Mouse (Mus musculus): ENCODE results near the gene Itga7.

Gene Itga7

DNA sequence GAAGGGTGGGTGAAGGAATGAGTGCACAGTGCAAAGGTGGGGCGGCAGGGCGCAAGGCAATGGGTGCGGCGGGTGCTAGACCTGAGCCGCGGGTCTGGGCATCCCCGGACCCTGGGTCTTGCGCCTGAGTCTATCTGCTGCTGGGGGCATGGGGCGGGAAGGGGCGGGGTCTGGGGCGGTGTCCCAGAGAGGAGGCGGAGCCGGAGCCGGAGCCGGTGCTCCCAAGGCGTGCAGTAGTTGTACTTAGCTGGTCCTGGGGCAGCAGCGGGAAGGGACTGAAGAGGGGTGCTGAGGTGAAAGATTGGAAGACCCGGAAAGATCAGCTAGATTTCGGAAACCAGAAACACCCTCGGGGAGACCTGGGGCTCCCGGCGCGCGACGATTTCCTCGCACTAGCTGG lies at the start of gene Itga7:
Gene Itga7 (plus strand): TSS at position 245 of the 400 bp plus-strand sequence.
- no peak for DNase-seq (ENCODE audit: low spot score in 2 of 2)

DNA sequence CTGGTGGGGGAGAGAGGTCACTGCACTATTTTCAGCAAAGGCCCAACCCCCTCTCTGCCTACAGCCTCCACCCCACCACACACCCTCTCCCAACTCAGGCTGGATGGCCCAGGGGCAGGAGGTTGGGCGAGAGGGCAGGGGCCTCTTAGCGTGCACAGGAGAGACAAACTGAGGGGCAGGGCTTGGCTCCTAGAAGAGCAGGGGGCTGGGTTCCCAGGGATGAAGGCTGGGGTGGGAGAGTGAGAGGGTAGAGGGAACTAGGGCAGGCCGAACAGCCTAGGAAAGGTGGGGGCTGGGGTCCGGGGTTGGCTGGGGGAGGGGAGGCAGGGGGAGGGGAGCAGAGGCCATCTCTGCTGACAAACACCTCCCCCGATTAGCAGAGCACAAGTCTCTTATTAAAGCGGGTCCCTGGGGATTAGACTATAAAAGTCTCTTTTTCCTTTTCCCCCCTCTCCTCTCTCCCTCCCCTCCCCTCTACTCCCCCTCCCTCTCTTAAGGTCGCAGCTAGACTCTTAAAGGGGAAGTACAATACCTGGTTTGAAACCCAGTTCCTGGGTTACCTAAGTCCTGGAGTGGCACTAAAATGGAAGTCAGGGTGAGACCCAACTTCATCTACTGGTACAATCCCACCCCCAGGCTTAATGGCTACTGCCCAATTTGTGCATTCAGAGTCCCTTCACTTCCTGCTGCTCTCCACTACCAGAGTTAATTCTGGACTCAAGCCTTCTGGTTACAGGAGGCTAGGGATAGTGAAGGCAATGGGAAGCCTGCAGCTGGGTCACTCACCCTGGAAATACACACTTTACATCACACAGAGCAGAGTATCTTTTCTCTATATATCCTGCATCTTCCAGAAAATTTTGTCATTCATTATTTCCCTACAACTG lies 44.4 kb upstream of the Itga7 start:
- DNase-seq (ENCODE audit: low spot score in 2 of 2), result no peak

DNA sequence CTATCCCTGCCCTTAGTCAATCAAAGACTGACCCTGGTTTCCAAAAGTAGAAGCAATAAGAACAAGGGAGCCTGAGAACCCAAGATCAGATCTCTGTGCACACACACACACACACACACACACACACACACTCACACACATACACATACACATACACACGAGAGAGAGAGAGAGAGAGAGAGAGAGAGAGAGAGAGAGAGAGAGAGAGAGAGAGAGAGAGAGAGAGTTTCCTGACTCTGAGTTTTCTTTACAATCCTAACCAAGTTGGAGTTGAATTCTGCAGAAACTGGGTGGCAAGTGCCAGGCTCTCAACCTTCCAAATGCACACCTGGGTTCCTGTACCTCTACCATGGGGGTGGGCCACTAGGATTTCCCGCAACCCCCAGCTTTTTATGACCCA lies 43.8 kb upstream of the Itga7 start:
- no peak for DNase-seq (ENCODE audit: low spot score in 2 of 2)

DNA sequence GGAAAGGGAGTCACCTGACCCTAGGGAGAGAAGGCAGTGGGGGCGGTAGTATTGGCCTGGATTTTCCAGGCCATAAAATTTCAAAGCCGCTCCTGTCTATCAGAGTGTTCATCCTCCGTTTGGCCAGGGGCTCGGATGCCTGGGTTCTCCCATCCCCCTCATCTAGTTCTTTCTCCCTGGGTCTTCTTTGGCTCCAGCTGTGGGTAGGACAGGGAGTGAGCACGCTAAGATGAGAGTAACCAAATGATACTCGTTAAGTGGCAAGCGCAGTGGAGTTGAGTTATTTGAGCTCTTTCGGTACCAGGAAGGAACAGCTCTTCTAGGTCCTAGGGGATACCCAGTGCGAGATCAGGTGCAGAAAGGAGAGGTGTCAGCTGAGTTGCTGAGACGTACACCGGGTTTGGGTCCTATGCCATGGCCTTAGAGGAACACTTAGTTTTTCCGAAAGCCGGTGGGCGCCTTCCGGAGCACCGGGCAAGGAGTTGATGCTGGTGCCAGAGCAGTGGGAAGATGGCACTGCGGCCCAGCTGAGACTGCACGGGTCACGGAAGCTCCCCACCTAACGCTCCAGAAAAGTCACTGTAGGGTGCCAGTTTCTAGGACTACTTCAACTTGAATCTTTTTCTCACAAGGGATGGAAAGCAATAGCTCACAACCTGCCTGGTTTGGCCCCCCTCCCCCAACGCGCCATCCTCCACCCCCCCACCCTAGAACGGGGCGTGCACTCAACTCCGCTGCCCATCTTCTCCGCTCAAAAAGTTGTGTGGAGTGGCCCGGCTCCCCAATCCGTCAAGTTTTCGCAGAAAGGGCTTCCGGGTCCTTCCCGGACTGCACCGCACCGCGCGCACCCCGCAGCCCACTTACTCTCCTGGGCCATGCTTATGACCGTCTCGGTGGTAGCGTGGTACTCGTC lies 43.0 kb upstream of the Itga7 start:
- DNase-seq (ENCODE audit: low spot score in 2 of 2), result no peak

DNA sequence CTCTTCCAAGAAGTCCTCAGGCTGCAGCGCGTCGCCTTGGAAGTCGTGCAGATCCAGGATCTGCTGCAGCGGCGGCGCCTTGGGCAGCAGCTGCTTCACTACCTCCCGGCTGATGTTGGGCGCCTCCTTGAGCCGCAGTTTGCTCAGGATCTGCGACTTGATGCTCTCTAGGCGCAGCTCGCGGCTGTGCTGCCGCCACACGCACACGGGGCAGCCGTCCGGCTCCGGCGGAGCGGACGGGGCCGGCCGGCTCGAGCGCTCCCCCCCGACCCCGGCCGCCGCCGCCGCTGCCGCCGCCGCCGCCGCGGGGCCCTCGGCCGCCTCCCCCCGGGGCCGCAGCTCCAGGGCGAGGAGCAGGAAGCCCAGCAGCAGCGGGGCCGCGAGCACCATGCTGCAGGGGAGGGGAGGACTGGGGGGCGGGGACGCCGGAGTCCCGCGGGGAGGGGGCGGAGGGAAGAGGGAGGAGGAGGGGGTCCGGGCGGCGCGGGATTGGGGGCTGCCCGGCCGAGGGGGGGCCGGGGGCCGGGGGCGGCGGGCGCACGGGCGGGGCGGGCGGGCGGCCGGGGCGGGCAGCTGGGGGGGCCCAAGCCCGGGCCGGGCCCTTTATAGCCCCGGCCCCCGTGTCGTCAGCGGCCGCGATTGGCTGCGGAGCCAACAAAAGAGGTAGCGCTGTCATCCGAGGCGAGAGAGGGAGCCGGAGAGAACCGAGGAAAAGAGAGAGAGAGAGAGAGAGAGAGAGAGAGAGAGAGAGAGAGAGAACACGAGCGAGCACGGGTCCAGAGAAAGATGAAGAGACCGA lies 42.1 kb upstream of the Itga7 start, which contains the start of gene Gdf11:
Gene Gdf11 (minus strand): TSS at position 423 of the 799 bp plus-strand sequence.
- peak in 1 of 2 experiments; percentile 51 for DNase-seq (ENCODE audit: low spot score in 2 of 2)

DNA sequence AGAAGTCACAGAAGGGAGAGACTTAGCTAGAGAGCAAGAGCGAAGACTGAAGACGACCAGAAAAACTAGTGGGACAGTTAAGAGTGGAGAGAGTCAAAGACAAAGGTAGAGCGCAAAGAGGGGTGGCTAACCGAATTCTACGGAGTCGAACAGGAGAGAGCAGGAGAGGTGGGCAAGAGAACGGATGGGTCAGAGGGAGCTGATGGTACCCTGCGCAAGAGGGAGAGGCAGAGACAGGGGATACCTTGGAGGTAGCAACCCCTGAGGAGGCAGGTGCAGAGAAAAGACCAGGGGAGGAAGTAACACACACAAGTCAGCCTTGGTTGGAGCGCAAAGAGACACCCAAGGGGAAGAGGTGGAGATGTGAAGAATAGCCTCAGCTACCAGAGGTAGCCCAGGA lies 41.4 kb upstream of the Itga7 start:
- DNase-seq (ENCODE audit: low spot score in 2 of 2), result no peak

DNA sequence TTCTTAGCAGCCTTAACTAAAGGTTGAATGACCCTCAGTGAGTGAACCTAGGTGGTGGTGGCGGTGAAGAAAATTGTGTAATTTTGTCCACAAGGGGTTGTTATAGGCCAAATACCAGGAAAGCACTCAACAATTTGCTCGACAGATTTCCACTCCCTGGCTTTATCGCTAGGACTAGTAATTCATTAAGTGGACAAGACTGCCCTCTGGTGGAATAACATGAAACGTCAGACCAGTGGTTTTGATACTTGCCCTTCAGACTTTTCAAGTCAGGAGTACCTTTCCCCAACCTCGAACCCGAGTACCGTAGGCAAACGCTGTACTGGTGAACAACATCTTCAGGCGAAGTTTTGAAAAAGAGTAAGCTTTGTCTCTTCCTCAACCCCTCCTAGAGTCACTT lies 38.2 kb upstream of the Itga7 start:
- DNase-seq (ENCODE audit: low spot score in 2 of 2), result peak; percentile 54 to 74

DNA sequence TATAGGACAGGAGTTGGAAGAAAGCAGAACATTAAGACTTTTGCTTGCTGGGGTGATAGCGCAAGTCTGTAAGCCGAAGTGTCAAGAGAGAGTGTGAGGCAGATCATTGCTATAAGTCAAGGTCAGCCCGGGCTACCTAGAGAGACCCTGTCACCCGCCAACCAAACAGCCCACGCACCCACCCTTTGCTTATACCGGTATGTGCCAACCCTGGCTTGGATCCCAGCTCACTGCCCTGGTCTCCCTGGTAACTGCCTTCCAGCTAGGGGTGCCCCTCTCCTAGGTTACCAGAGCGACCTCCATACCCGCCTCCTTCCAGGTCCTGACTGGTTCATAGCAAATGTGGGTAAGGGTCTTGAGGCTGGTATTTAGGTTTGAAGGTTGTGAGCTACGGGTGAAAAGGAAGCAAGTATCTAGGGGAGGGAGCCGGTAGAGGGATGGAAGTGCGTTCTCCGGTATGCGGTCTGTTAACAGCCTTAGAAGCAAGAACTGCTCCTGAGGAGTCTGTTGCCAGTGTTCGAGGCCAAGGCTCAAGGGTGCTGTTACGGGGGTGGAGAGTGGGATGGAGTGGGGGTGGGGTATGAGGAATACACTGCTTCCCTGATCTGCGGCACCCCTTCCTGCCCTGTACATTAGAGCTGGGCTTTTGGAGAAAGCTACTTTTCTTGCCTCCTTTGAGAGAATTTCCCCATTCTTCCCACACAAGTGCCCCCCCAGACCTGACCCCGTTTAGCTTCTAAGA lies 37.5 kb upstream of the Itga7 start:
- DNase-seq (ENCODE audit: low spot score in 2 of 2), result no peak

DNA sequence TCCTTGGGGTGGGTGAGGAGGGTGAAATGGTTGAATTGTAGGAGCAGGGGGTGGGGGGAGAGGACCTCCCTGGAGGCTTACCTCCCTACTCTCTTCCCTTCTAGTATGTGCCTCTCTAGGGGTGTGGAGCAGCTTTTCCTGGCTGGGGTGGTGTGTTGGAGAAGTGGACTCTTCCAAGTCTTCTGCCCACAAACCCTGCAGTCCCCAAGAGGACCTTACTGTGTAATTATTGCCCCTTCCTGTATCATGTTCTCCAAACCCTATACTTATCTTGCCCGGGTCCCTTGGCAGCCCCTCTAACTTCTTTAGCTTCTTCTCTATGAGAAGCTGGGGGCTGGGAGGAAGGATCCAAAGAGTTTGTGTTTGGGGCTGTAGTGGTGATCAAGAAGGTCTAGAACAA lies 36.8 kb upstream of the Itga7 start:
- no peak for DNase-seq (ENCODE audit: low spot score in 2 of 2)

DNA sequence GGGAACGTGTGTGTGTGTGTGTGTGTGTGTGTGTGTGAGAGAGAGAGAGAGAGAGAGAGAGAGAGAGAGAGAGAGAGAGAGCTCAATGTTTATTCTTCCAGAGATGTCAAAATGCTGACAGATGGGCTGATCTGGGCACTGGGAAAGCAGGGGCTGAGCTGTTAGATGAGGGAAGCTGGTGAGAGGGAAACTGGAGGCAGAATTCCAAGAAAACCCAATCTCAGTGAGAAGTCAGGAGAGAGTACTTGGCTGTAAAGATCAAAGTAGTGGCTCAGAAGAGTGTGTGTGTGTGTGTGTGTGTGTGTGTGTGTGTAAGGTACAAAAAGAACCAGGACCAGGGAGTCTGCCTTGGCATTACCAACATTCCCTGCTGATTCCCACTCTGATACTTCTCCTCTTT lies 36.1 kb upstream of the Itga7 start:
- DNase-seq (ENCODE audit: low spot score in 2 of 2), result no peak

DNA sequence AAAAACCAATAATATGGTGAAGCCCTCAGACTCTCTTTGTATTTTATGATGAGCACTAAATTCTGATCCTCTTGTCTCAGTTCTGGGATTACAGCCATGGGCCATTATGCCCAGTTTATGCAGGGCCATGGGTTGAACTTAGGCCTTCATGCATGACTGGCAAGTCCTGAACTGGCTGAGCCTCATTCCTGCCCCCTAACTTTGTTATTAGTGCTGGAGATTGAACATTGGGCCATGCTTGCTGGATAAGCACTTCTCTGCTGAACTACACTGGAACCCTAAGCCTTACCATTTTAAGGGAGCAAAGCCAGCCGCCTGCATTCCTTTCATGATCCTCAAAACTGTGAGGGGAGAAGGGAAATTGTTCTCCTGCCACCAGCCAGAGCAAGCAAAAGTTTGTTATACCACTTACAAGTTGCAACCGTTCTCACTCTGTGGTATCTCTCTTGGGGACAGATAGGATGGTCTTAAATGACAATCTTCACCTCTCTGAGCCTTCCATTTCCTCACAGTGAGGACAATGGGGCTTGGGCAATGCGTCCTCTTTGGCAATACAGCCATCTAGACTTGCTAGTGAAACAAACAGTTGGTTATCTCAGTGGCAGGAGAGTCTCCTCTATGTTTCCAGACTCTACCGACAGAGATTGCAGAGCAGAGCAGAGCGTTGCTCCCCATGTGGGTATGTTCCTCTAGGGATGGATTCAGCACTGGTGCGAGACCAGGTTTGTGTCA lies 33.7 kb upstream of the Itga7 start:
- no peak for DNase-seq (ENCODE audit: low spot score in 2 of 2)

DNA sequence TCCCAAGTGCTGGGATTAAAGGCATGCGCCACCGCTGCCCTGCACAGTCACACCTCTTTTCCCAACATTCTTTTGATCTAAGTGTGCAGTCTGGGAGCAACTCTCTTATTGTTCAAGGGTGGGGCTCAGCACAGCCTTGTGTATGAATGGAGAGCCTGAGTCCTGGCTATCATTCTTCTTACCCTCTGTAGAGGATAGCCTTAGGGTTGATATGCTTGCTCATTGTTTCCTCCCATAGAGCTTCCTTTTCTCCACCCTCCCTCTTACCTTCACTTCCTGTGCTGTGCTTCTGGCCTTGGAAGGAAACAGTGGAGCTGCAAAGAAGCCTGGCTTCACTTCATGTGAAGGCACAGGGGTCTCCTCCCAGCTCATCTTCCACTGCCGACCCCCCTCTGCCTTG lies 32.9 kb upstream of the Itga7 start, which contains the start of gene Cd63:
Gene Cd63 (plus strand): TSS at position 292 of the 400 bp plus-strand sequence.
- DNase-seq (ENCODE audit: low spot score in 2 of 2), result no peak

DNA sequence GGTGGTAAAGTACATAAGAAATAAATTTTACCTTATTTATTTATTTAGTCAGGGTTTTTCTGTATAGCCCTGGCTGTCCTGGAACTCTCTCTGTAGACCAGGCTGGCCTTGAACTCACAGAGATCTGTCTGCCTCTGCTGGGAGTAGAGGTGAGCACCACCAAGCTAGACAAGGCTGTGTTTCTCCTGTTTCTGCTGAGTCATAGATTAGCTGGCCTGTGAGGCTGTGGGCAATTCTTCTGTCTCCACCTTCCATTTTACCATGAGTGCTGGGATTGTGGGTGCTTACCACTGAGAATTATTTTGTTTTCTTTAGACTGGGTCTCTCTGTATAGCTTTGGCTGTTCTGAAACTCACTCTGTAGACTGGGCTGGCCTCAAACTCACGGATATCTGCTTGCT lies 32.2 kb upstream of the Itga7 start:
- DNase-seq (ENCODE audit: low spot score in 2 of 2), result no peak

DNA sequence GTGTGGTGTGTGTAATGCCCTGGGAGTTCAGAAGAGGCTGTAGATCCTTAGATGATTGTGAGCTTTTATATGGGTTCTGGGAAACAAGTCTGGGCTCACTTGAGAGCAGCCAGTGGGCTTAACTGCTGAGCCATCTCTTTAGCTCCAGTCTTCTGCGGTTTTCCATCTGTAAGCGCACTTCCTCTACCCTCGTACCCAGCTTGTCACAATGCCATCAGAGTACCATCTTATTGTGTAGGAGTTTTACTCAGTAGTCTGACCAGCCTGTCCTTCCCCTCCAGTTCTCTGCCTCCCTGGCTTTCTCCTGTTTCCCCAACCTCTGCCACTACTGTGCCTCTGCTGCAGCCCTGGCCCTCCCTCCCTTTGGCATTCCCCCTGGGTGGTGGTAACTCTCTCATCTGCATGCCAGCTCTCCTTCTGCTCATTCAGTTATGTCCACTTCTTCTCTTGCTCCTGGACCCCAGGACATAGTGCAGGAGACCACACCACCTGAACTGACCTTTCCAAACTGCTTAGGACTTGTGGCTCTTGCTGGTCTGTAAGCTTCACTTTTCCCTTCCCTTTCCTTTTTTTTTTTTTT lies 31.1 kb upstream of the Itga7 start:
- DNase-seq (ENCODE audit: low spot score in 2 of 2), result no peak

DNA sequence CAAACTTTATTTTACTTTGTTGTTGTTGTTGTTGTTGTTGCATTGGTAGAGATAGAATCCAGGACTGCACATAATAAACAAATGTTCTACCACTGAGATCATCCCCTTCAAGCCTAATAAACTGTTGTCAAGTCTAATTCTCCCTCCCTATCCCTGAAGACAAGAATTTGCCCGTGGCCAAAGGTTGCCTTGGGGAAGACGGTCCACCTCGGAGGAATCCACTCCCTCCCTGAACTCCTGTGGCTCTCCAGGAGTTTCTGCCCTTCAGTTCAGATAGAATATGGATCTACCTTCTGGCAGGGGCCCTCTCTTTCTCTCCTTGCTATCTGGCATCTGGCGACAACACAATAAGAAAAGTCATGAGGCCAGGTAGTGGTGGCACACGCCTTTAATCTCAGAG lies 28.8 kb upstream of the Itga7 start:
- no peak for DNase-seq (ENCODE audit: low spot score in 2 of 2)

DNA sequence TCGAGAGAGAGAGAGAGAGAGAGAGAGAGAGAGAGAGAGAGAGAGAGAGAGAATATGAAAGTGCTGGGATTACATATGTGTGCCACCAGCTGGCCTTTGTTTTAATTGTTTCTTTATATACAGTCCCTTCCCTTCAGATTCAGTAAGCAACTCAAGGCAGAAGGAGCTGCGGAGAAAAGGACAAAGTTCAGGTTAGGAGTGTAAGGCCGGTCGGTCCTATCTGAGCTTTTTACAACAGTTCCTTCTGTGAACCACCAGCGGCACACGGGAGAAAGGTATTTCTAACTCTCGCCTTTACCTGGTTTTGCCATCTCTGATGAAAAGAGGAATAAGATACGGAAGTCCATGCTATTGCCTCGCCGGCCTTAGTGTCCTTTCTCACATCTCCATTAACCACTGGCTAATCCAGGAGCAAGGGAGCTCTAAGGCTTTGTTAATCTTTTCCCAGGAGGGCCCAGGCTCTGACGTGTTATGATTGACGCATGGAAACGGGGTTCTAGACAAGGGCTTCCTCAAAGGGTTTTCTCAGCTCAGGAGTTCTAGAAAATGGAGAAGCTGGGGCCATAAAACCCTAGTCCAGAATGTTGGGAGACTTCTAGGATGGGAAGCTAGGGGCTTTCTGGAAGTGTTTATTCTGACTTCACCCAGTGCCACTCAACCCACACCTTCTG lies 24.7 kb upstream of the Itga7 start:
- no peak for DNase-seq (ENCODE audit: low spot score in 2 of 2)

DNA sequence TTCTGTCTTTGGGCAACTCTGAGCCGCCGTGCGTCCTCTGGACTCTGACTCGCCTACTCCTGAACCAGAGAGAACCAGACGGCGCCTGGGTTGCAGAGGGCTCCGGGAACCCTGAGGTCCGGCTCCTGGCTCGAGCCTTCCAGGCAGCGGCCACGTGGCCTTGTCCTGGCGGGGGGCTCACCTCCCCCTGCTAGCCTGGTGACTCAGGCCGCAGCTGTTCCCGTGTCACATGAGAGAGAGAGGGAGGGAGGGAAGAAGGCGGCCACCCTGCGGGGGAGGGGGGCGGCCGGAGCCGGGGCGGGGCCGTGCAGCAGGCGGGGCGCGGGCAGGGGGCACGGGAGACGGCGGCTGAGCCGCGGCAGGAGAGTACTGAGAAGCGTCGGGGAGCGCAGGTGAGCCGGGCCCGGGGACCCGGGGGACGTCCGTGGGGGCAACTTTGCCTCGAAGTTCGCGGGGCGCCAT lies 24.0 kb upstream of the Itga7 start:
- peak in 1 of 2 experiments; percentile 35 for DNase-seq (ENCODE audit: low spot score in 2 of 2)

DNA sequence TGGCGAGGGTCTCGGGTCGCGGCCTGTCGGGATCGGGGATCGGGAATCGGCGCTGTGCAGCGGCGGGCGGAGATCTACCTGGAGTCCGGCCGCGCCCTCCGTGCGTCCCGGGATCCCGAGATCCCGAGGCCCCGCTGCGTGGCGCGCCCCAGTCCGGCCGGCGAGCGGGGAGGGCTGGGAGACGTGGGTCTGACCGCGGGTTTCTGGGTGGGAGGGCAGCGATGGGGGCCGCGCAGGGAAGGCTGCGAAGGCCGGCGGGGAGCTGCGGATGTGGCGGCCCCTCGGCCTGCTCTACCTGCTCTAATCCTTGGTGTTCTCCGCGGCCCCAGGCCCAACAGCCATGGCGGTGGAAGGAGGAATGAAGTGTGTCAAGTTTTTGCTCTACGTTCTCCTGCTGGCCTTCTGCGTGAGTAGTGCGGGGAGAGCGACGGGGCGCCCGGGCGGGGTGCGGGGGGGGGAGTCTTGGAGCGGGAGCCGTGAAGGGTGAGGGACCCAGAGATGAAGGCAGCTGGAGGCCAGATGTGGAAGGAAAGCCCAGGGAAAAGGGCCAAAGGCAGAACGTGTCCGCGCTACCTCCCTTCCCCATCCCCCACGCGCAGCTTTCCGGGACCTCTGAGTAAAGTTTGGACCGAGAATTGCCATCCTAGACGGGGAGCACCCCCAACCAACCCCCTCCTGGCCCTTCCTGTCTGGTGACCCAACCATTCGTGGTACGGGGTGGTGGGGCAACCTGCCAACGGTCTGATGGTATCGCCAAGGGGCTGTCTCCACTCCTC lies 23.4 kb upstream of the Itga7 start:
- DNase-seq (ENCODE audit: low spot score in 2 of 2), result peak in 1 of 2 experiments; percentile 36

All from spleen, postnatal 10 days (tissue).